7 mouse cellular contexts compared by ENCODE assay signal in genomic region chr6:138421191-138421613, GRCm38 (mm10).
A peak's percentile ranks its signal among the peaks of the same experiment; 100 is the strongest.
DNase-seq lines count a peak whose midpoint lies in the region; ATAC-seq and TF ChIP-seq lines count a peak whose summit lies in the region.

No protein-coding gene starts in this region.

- DNase-seq in lung, embryonic 14.5 days = peak; percentile 58
- DNase-seq in lung, postnatal 25 days (ENCODE audit: low spot score) = no peak
- peak; percentile 76 for DNase-seq in forebrain, postnatal 0 days
- no peak for DNase-seq in c-Kit-positive CD71-positive TER-119-positive erythroid progenitor cells, embryonic 14.5 days (ENCODE audit: low spot score)
- no peak for DNase-seq in kidney, adult 9 months

- H3K9ac ChIP-seq in lung, embryonic 14.5 days = peak overlapping the region; percentile 36
- H3K9ac ChIP-seq in forebrain, postnatal 0 days = peak overlapping the region; percentile 60
- H3K9ac ChIP-seq in limb, embryonic 12.5 days (replicated peaks) = 0 out of 2 replicates have a peak overlapping the region, but pooled peaks have one; percentile 2
- no peak overlapping the region for H3K9ac ChIP-seq in stomach, embryonic 14.5 days (replicated peaks; ENCODE audit: low read depth, low read length)

- 4% methylated on average over 14 of the region's 14 CpGs for WGBS in lung, embryonic 14.5 days
- WGBS in forebrain, postnatal 0 days = 2% methylated on average over 14 of the region's 14 CpGs
- whole genome bisulfite sequencing in limb, embryonic 12.5 days = 2% methylated on average over 14 of the region's 14 CpGs
- 3% methylated on average over 14 of the region's 14 CpGs for WGBS in stomach, embryonic 14.5 days

- peaks cover 4% of the 10 kb centered on the region; the same call in 1 of the 2 replicates for H3K4me1 ChIP-seq in lung, embryonic 14.5 days (ENCODE audit: insufficient read depth)
- H3K4me1 ChIP-seq in forebrain, postnatal 0 days (ENCODE audit: insufficient read depth) = peaks cover 15% of the 10 kb centered on the region
- H3K4me1 ChIP-seq in limb, embryonic 12.5 days (replicated peaks) = peaks cover 26% of the 10 kb centered on the region
- no peaks in the 10 kb centered on the region for H3K4me1 ChIP-seq in stomach, embryonic 14.5 days (ENCODE audit: control insufficient read depth, insufficient read depth, low read length)

- peaks cover 3% of the 10 kb centered on the region; the same call in 1 of the 2 replicates for H3K27me3 ChIP-seq in lung, embryonic 14.5 days (ENCODE audit: insufficient read depth, low read length)
- H3K27me3 ChIP-seq in forebrain, postnatal 0 days (ENCODE audit: insufficient read depth, low read length) = no peaks in the 10 kb centered on the region
- H3K27me3 ChIP-seq in limb, embryonic 12.5 days = peaks cover 39% of the 10 kb centered on the region
- no peaks in the 10 kb centered on the region for H3K27me3 ChIP-seq in stomach, embryonic 14.5 days (ENCODE audit: control insufficient read depth, insufficient read depth, low read length)

- H3K27ac ChIP-seq in lung, embryonic 14.5 days (ENCODE audit: low read depth) = peak overlapping the region; percentile 58; the same call in 1 of the 2 replicates
- peak overlapping the region; percentile 86 for H3K27ac ChIP-seq in forebrain, postnatal 0 days (ENCODE audit: low read depth, low read length)
- peak overlapping the region; percentile 7; the same call in 1 of the 2 replicates for H3K27ac ChIP-seq in limb, embryonic 12.5 days
- peak overlapping the region; percentile 29; the same call in 1 of the 2 replicates for H3K27ac ChIP-seq in stomach, embryonic 14.5 days (ENCODE audit: low read length)

- no peak for TF ChIP-seq CTCF in lung, embryonic 14.5 days (IDR thresholded peaks at IDR 0.05; ENCODE audit: low read depth)
- TF ChIP-seq CTCF in forebrain, postnatal 0 days (IDR thresholded peaks at IDR 0.05; ENCODE audit: low read depth) = no peak

- H3K9me3 ChIP-seq in lung, embryonic 14.5 days (ENCODE audit: low read depth, low read length) = no peaks in the 10 kb centered on the region
- no peaks in the 10 kb centered on the region for H3K9me3 ChIP-seq in forebrain, postnatal 0 days (ENCODE audit: low read length)
- no peaks in the 10 kb centered on the region for H3K9me3 ChIP-seq in limb, embryonic 12.5 days
- H3K9me3 ChIP-seq in stomach, embryonic 14.5 days (ENCODE audit: control insufficient read depth, low read depth, low read length) = no peaks in the 10 kb centered on the region

- no peaks in the 10 kb centered on the region for H3K36me3 ChIP-seq in lung, embryonic 14.5 days (ENCODE audit: insufficient read depth)
- H3K36me3 ChIP-seq in forebrain, postnatal 0 days (ENCODE audit: insufficient read depth) = no peaks in the 10 kb centered on the region
- no peaks in the 10 kb centered on the region for H3K36me3 ChIP-seq in limb, embryonic 12.5 days
- H3K36me3 ChIP-seq in stomach, embryonic 14.5 days (ENCODE audit: control insufficient read depth, insufficient read depth, low read length) = no peaks in the 10 kb centered on the region

- ATAC-seq in lung, embryonic 14.5 days (ENCODE audit: insufficient read depth) = peak; percentile 33; the same call in 1 of the 2 replicates
- peak; percentile 20 for ATAC-seq in forebrain, postnatal 0 days
- ATAC-seq in limb, embryonic 12.5 days (ENCODE audit: insufficient number of reproducible peaks, insufficient read depth, low FRiP score, low TSS enrichment, low read depth) = peak; percentile 73
- ATAC-seq in stomach, embryonic 14.5 days (ENCODE audit: insufficient number of reproducible peaks, insufficient read depth, low FRiP score, low read depth) = peak; percentile 64; the same call in 1 of the 2 replicates

- peak overlapping the region; percentile 75 for H3K4me2 ChIP-seq in lung, embryonic 14.5 days
- H3K4me2 ChIP-seq in forebrain, postnatal 0 days (ENCODE audit: low read depth) = peak overlapping the region; percentile 52
- H3K4me2 ChIP-seq in limb, embryonic 12.5 days = peak overlapping the region; percentile 67
- H3K4me2 ChIP-seq in stomach, embryonic 14.5 days (replicated peaks; ENCODE audit: low read depth, low read length) = peak overlapping the region; percentile 61

- peak overlapping the region; percentile 41 for H3K4me3 ChIP-seq in lung, embryonic 14.5 days (ENCODE audit: low read depth, low read length)
- peak overlapping the region; percentile 61 for H3K4me3 ChIP-seq in forebrain, postnatal 0 days (ENCODE audit: low read depth, low read length)
- H3K4me3 ChIP-seq in limb, embryonic 12.5 days (replicated peaks) = peak overlapping the region; percentile 42
- peak overlapping the region; percentile 39 for H3K4me3 ChIP-seq in stomach, embryonic 14.5 days (ENCODE audit: low read depth, low read length)

Comparison
In these comparisons a context has a peak if more than half of its experiments do, and no peak if none do; other contexts are left out.
1. DNase-seq: peak in lung, embryonic 14.5 days (single experiment) and forebrain, postnatal 0 days (single experiment); none in lung, postnatal 25 days (single experiment), c-Kit-positive CD71-positive TER-119-positive erythroid progenitor cells, embryonic 14.5 days (single experiment) and kidney, adult 9 months (single experiment).
2. ATAC-seq: peak in every context shown above with its lines; median percentile 73 in limb, embryonic 12.5 days; 64 in stomach, embryonic 14.5 days; 33 in lung, embryonic 14.5 days; 20 in forebrain, postnatal 0 days.
3. H3K27ac ChIP-seq: peak in every context shown above with its lines; median percentile 86 in forebrain, postnatal 0 days; 58 in lung, embryonic 14.5 days; 29 in stomach, embryonic 14.5 days; 7 in limb, embryonic 12.5 days.
4. Peak in every context shown above with its lines, with median percentiles within 50 percentile points of each other: H3K4me2 ChIP-seq and H3K4me3 ChIP-seq.